Mouse (Mus musculus) lung, adult 2 months (tissue): ENCODE results near the gene Btbd9.

ENCODE experiments used
- CTCF ChIP-seq: fragments of 200-500 bp; IDR thresholded peaks from 2 replicates; pipeline ENCODE4 v1.5.1; 2011; ENCODE audit warnings: mild to moderate bottlenecking, low read length, control low read depth; ENCODE audit not compliant: insufficient read depth
- POLR2A ChIP-seq: fragments of 200-500 bp; IDR thresholded peaks from 2 replicates; pipeline ENCODE4 v1.6.1; 2011; ENCODE audit warnings: low read depth, mild to moderate bottlenecking, control low read depth, low read length, borderline replicate concordance; ENCODE audit errors: extremely low read depth

GRCm38 (mm10) chr17:30456293-30456692 lies 120.0 kb downstream of the Btbd9 start:
- TF ChIP-seq CTCF (no peak), POLR2A (no peak)
